Mouse (Mus musculus): ENCODE measurements around the gene Gm1043. TPM values are rescaled to one million over a fixed set of nuclear protein-coding genes. Genes with fewer than 3 reads are reported as not detected.

Gm1043 gene
- total RNA-seq, 2 experiments from 2014 or later: 0.08 to 1.7 TPM

GRCm38 (mm10) chr5:37064454-37065449 lies 20.4 kb upstream of the Gm1043 start:
- ATAC-seq (replicated peaks; ENCODE audit: low FRiP score, poor library complexity, severe bottlenecking): no peak

- ATAC-seq (replicated peaks; ENCODE audit: low FRiP score, poor library complexity, severe bottlenecking): no peak
These were observed 18.2 kb upstream of the Gm1043 start for GRCm38 (mm10) chr5:37066703-37067568.

- ATAC-seq (replicated peaks; ENCODE audit: low FRiP score, poor library complexity, severe bottlenecking): no peak
These were observed 11.5 kb upstream of the Gm1043 start for GRCm38 (mm10) chr5:37073660-37074059.

- no peak for ATAC-seq (replicated peaks; ENCODE audit: low FRiP score, poor library complexity, severe bottlenecking)
These were observed 8.4 kb upstream of the Gm1043 start for GRCm38 (mm10) chr5:37076692-37077329.

GRCm38 (mm10) chr5:37077330-37077698 lies 7.9 kb upstream of the Gm1043 start:
- ATAC-seq (replicated peaks; ENCODE audit: low FRiP score, poor library complexity, severe bottlenecking): no peak

- no peak for ATAC-seq (replicated peaks; ENCODE audit: low FRiP score, poor library complexity, severe bottlenecking)
These were observed 5.7 kb upstream of the Gm1043 start for GRCm38 (mm10) chr5:37079484-37079883.

- ATAC-seq (replicated peaks; ENCODE audit: low FRiP score, poor library complexity, severe bottlenecking): no peak
These were observed 4.6 kb upstream of the Gm1043 start for GRCm38 (mm10) chr5:37080601-37081000.

GRCm38 (mm10) chr5:37082420-37082819 lies 2.8 kb upstream of the Gm1043 start:
- no peak for ATAC-seq (replicated peaks; ENCODE audit: low FRiP score, poor library complexity, severe bottlenecking)

- ATAC-seq (replicated peaks; ENCODE audit: low FRiP score, poor library complexity, severe bottlenecking): no peak
These were observed 1.9 kb upstream of the Gm1043 start for GRCm38 (mm10) chr5:37083209-37083770.

- ATAC-seq (replicated peaks; ENCODE audit: low FRiP score, poor library complexity, severe bottlenecking): no peak
These were observed 1.3 kb upstream of the Gm1043 start for GRCm38 (mm10) chr5:37083850-37084249.

- no peak for ATAC-seq (replicated peaks; ENCODE audit: low FRiP score, poor library complexity, severe bottlenecking)
These were observed 748 bp downstream of the Gm1043 start for GRCm38 (mm10) chr5:37085918-37086317.

GRCm38 (mm10) chr5:37087786-37088185 lies 2.6 kb downstream of the Gm1043 start:
- no peak for ATAC-seq (replicated peaks; ENCODE audit: low FRiP score, poor library complexity, severe bottlenecking)

- no peak for ATAC-seq (replicated peaks; ENCODE audit: low FRiP score, poor library complexity, severe bottlenecking)
These were observed 3.4 kb downstream of the Gm1043 start for GRCm38 (mm10) chr5:37088342-37089108.

GRCm38 (mm10) chr5:37091171-37091628 lies 6.0 kb downstream of the Gm1043 start:
- ATAC-seq (replicated peaks; ENCODE audit: low FRiP score, poor library complexity, severe bottlenecking): no peak

GRCm38 (mm10) chr5:37094941-37095340 lies 9.8 kb downstream of the Gm1043 start:
- no peak for ATAC-seq (replicated peaks; ENCODE audit: low FRiP score, poor library complexity, severe bottlenecking)

GRCm38 (mm10) chr5:37097591-37097990 lies 12.4 kb downstream of the Gm1043 start:
- no peak for ATAC-seq (replicated peaks; ENCODE audit: low FRiP score, poor library complexity, severe bottlenecking)

- ATAC-seq (replicated peaks; ENCODE audit: low FRiP score, poor library complexity, severe bottlenecking): no peak
These were observed 15.6 kb downstream of the Gm1043 start for GRCm38 (mm10) chr5:37100813-37101212.

- no peak for ATAC-seq (replicated peaks; ENCODE audit: low FRiP score, poor library complexity, severe bottlenecking)
These were observed 16.5 kb downstream of the Gm1043 start for GRCm38 (mm10) chr5:37101631-37102030.

GRCm38 (mm10) chr5:37102056-37102455 lies 16.9 kb downstream of the Gm1043 start:
- ATAC-seq (replicated peaks; ENCODE audit: low FRiP score, poor library complexity, severe bottlenecking): no peak

Data from erythroid progenitor cell, adult 5-6 weeks (primary cell).